Mouse (Mus musculus) small intestine, adult 2 months (tissue): ENCODE measurements around the gene Ralgapa2. TPM values are rescaled to one million over a fixed set of nuclear protein-coding genes. Genes with fewer than 3 reads are reported as not detected.

ENCODE experiments used
- H3K27ac ChIP-seq: fragments of 200-500 bp; 2 replicates; pipeline ENCODE4 v1.5.1; 2012; ENCODE audit warnings: low read depth, low read length, control low read depth, inconsistent platforms; ENCODE audit not compliant: insufficient read depth
- H3K27me3 ChIP-seq: fragments of 200-500 bp; 2 replicates; pipeline ENCODE4 v1.6.1; 2012; ENCODE audit warnings: mild to moderate bottlenecking, moderate library complexity, low read length, inconsistent platforms; ENCODE audit not compliant: control insufficient read depth, insufficient read depth
- H3K36me3 ChIP-seq: fragments of 200-500 bp; 2 replicates; pipeline ENCODE4 v1.6.1; 2012; ENCODE audit warnings: mild to moderate bottlenecking, low read length, control low read depth, inconsistent platforms; ENCODE audit not compliant: control insufficient read depth, insufficient read depth
- H3K4me1 ChIP-seq: fragments of 200-500 bp; 2 replicates; pipeline ENCODE4 v1.6.1; 2012; ENCODE audit warnings: low read length, inconsistent platforms, mixed read lengths; ENCODE audit not compliant: control insufficient read depth, insufficient read depth, insufficient read length
- H3K4me3 ChIP-seq: fragments of 200-500 bp; 2 replicates; pipeline ENCODE4 v1.5.1; 2012; ENCODE audit warnings: low read depth, mild to moderate bottlenecking, control low read depth, inconsistent platforms, low read length, moderate library complexity
- CTCF ChIP-seq: fragments of 200-500 bp; IDR thresholded peaks from 2 replicates; pipeline ENCODE4 v1.5.1; 2012; ENCODE audit warnings: low read depth, mild to moderate bottlenecking, control low read depth, inconsistent platforms, low read length, moderate library complexity, mixed read lengths; ENCODE audit not compliant: insufficient replicate concordance, insufficient read length; ENCODE audit errors: extremely low read depth
- POLR2A ChIP-seq: fragments of 200-500 bp; IDR thresholded peaks from 2 replicates; pipeline ENCODE4 v1.6.1; 2012; ENCODE audit warnings: low read depth, mild to moderate bottlenecking, control low read depth, inconsistent platforms, low read length, moderate library complexity
- WGBS: fragments of 180-500 bp; shearing (Covaris S2); methylation state at CpG from one replicate; pipeline ENCODE4 v1.1.7; 2018; 5-methylcytosine and 5-hydroxymethylcytosine counted together
- polyA plus RNA-seq: library from polyadenylated mRNA; depleted of rRNA; stranded (reverse); fragments of >200 nt; gene quantifications from 2 replicates; pipeline ENCODE4 v1.2.3, GENCODE M21; 2012

Ralgapa2 gene
- polyA plus RNA-seq, 1 experiment = 14.8 TPM

DNA sequence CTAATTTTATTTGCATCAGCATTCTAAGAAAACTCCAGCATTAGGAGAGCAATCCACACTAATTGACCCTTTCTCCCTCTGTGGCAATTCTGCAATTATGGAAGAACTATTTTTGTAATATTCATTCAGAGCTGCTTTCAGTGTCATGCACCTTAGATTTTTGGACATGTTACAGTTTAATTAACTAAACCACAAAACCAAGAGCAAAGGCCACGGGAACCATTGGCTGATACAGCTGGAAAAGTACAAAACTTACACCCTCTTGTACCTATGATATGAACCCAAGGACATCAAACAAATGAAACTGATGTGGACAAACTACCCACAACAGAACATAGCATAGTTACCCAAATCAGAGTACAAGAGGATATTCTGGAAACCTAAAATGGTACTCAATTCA is 182.0 kb downstream of the Ralgapa2 start:
- peaks cover 26% of the 10 kb centered on the region for H3K36me3 ChIP-seq
- no peak overlapping the region for H3K4me3 ChIP-seq
- WGBS = 89% methylated on average over 1 of the region's 1 CpGs
- no peak overlapping the region for H3K27ac ChIP-seq
- H3K4me1 ChIP-seq = no peaks in the 10 kb centered on the region
- no peaks in the 10 kb centered on the region for H3K27me3 ChIP-seq
- no peak for TF ChIP-seq POLR2A
- no peak for TF ChIP-seq CTCF

DNA sequence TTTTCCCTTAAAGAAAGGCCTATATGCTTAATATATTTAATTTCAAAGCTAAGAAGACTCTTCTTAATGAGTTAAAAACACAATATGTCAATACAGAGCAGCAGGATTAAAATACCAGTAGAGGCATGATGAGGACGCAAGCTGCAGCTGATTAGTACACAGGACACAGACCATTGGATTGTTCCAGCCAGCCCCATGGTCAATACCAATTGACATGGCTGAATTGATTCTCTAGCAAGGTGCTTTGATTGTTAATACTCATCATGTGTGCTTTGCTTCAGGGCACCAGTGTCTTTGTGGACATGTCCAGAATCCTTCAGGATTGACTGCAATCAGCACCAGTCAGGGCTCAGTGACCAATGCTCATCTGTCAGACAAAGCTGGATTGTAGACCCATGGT is 185.5 kb downstream of the Ralgapa2 start:
- Histone ChIP-seq H3K27ac (no peak overlapping the region), H3K36me3 (peaks cover 16% of the 10 kb centered on the region), H3K4me1 (peaks cover 3% of the 10 kb centered on the region), H3K27me3 (no peaks in the 10 kb centered on the region), H3K4me3 (no peak overlapping the region)
- WGBS = 98% methylated on average over 1 of the region's 1 CpGs
- TF ChIP-seq CTCF (no peak), POLR2A (no peak)

DNA sequence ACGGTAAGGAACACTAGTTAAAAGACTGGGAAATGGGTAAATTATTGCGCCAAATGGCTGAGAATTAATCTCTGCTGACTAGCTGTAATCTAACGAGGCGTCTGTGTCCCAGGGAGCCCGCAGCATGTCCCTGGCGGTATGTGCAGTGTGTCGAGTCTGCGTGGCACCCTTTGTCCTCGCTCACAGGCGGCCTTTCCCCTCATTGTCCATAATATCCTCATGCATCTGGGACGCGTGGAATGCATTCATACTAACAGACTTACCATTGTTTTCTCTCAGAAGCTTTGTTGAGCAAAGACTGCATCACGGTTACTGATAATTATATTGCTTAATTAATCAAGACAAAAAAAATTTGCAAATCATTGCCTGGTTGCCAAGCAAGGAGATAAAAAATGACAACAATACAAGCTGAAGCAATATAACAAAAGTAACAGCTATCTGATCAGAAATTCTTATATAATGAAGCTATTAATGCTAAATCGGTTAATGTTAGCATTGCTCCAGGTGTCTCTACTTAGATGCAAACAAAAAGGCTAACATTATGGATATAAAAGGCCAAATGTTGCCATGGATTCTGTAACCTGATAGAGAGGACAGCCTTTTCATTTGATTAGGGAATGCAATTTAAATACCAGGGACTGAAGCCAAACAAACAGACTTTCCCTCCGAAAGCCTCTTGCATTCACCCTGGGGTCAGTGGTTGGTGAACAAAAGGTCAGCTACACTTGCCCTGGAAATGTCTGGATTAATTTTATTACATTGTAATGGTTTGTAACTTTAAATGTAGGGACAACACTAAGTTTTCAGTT is 187.0 kb downstream of the Ralgapa2 start:
- H3K4me3 ChIP-seq = no peak overlapping the region
- H3K4me1 ChIP-seq = peaks cover 3% of the 10 kb centered on the region
- no peak for TF ChIP-seq CTCF
- no peak for TF ChIP-seq POLR2A
- 82% methylated on average over 15 of the region's 15 CpGs for WGBS
- no peaks in the 10 kb centered on the region for H3K27me3 ChIP-seq
- peaks cover 13% of the 10 kb centered on the region for H3K36me3 ChIP-seq
- no peak overlapping the region for H3K27ac ChIP-seq

DNA sequence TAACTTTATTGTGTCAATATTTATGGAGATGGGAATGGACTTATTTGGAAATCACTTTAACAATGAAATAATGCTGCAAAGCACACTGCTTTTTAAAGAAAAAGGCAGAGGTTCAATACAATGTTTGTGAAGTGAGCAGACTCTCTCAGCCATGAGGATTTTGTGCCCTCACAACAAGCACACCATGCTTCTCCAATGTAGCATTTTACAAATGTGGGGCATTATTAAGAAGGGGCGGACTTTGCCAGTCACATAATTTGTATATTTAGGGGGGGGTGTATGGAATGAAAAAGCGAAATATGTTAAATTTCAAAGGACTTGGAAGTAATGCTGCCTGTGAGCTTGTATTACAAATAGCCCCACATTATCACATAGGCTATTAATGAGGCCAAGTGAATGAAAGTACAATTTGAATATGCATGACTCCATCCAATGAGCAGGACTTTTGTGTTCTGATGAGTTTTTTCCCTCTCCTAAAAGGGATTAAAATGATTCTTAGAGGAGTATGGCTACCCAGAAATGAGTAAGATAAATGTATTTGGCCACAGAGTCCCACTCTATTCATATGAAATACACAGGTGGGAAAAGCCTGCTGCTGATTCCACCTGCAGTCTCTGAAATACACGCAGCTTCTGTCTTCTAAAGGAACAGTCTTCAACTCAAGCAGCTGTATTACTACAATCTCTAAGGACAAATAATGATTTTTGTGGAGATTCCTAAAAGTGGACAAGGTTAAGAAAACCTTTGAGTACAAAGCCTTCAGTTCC is 187.8 kb downstream of the Ralgapa2 start:
- Histone ChIP-seq H3K27me3 (no peaks in the 10 kb centered on the region), H3K4me1 (peaks cover 3% of the 10 kb centered on the region), H3K36me3 (peaks cover 13% of the 10 kb centered on the region), H3K27ac (no peak overlapping the region), H3K4me3 (no peak overlapping the region)
- TF ChIP-seq POLR2A = no peak
- TF ChIP-seq CTCF = no peak
- WGBS = 93% methylated on average over 3 of the region's 3 CpGs

DNA sequence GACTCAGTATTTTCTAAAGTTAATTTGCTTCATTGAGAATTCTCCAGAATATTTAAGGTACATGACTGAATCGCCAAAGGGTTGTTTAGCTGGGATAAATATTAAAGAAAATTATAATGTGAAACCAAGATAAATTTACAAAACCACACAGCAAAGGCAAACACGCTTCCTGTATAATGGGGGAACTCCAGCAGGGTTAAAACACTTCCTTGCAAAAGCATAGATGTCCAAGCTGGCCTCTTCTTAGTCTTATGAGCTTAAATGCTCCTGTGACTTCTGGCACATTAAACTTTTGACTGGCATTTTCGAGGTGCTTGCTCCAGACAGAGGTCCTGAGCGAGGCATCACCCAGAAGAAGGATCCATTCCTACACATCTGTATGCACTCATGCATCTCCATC is 188.6 kb downstream of the Ralgapa2 start:
- Histone ChIP-seq H3K36me3 (peaks cover 14% of the 10 kb centered on the region), H3K27me3 (no peaks in the 10 kb centered on the region), H3K4me3 (no peak overlapping the region), H3K27ac (no peak overlapping the region), H3K4me1 (peaks cover 3% of the 10 kb centered on the region)
- 88% methylated on average over 4 of the region's 4 CpGs for WGBS
- no peak for TF ChIP-seq CTCF
- TF ChIP-seq POLR2A = no peak

DNA sequence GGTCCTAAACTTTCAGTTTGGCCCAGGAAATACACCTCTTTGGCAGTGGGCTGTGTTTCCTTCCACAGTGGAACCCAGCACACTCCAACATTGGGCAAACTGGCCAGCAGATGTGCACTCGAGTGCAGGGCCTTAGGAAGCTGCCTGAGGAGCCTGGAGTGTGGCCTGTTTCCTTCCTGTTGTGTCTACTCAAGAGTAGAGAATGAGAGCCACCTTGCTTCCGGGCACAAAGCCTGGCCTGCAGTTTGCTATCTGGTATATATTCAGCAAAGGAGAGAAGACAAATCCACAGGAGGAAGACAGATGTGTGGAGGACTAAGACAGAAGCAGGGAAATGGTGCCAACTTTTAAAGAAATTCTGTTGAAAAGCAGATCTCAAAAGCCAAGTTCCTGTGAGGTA is 189.4 kb downstream of the Ralgapa2 start:
- Histone ChIP-seq H3K4me1 (peaks cover 3% of the 10 kb centered on the region), H3K27ac (no peak overlapping the region), H3K27me3 (no peaks in the 10 kb centered on the region), H3K36me3 (peaks cover 14% of the 10 kb centered on the region), H3K4me3 (no peak overlapping the region)
- TF ChIP-seq POLR2A (no peak), CTCF (no peak)
- 46% methylated on average over 2 of the region's 2 CpGs for WGBS

DNA sequence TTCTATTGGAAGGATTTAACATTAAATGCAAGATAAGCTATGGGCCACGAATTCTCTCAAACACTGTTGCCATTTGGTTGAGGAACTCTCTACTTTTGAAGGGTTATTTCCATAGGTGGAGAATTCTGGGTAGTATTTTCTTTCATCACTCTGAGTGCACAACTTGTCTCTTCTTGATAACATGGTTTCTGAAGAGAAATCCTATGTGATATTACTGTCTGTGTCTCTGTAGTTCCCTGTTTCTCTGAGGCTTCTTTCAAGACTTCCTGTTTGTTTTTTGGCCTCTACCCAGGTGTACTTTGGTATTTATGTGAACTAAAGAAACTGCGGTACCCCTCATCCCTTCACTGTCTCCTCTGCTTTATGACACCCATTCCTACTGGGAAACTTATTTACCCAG is 190.1 kb downstream of the Ralgapa2 start:
- TF ChIP-seq POLR2A (no peak), CTCF (no peak)
- no peaks in the 10 kb centered on the region for H3K27me3 ChIP-seq
- no peak overlapping the region for H3K4me3 ChIP-seq
- no peak overlapping the region for H3K27ac ChIP-seq
- WGBS = 52% methylated on average over 2 of the region's 2 CpGs
- peaks cover 9% of the 10 kb centered on the region for H3K36me3 ChIP-seq
- H3K4me1 ChIP-seq = peaks cover 3% of the 10 kb centered on the region
